Mouse (Mus musculus) liver, adult 2 months (tissue): ENCODE results near the gene Galnt5. TPM values are rescaled to one million over a fixed set of nuclear protein-coding genes. Genes with fewer than 3 reads are reported as not detected.

Experiments
- DNase-seq: peaks from one replicate; pipeline ENCODE4 v3.0.0-alpha.2; 2011; ENCODE audit warnings: low read depth, low spot score; ENCODE audit errors: extremely low read depth
- H3K27ac ChIP-seq: fragments of 200-500 bp; replicated peaks from 2 replicates; pipeline ENCODE4 v1.5.1; 2012; ENCODE audit warnings: low read depth, mild to moderate bottlenecking, control low read depth, inconsistent platforms, low read length; ENCODE audit not compliant: insufficient read depth
- H3K27me3 ChIP-seq: fragments of 200-500 bp; 2 replicates; pipeline ENCODE4 v1.6.1; 2012; ENCODE audit warnings: mild to moderate bottlenecking, moderate library complexity, low read length, inconsistent platforms; ENCODE audit not compliant: control insufficient read depth, insufficient read depth
- H3K36me3 ChIP-seq: fragments of 200-500 bp; 2 replicates; pipeline ENCODE4 v1.6.1; 2012; ENCODE audit warnings: low read length, inconsistent platforms; ENCODE audit not compliant: control insufficient read depth, insufficient read depth
- H3K4me1 ChIP-seq: fragments of 200-500 bp; 2 replicates; pipeline ENCODE4 v1.6.1; 2011; ENCODE audit warnings: low read length; ENCODE audit not compliant: control insufficient read depth, insufficient read depth
- H3K4me3 ChIP-seq: fragments of 200-500 bp; 2 replicates; pipeline ENCODE4 v1.5.1; 2011; ENCODE audit warnings: low read depth, mild to moderate bottlenecking, control low read depth, low read length, moderate library complexity; ENCODE audit not compliant: insufficient read depth
- H3K79me2 ChIP-seq: fragments of 200-500 bp; 2 replicates; pipeline ENCODE4 v1.6.1; 2012; ENCODE audit warnings: inconsistent platforms, mild to moderate bottlenecking, low read length, moderate library complexity; ENCODE audit not compliant: control insufficient read depth, insufficient read depth
- H3K9ac ChIP-seq: fragments of 200-500 bp; 2 replicates; pipeline ENCODE4 v1.6.1; 2012; ENCODE audit warnings: low read depth, mild to moderate bottlenecking, control low read depth, inconsistent platforms, low read length
- CTCF ChIP-seq: fragments of 200-500 bp; IDR thresholded peaks from 2 replicates; pipeline ENCODE4 v1.5.1; 2011; ENCODE audit warnings: low read depth, low read length, control low read depth
- POLR2A ChIP-seq: fragments of 200-500 bp; IDR thresholded peaks from 2 replicates; pipeline ENCODE4 v1.6.1; 2011; ENCODE audit warnings: low read length, control low read depth; ENCODE audit not compliant: insufficient read depth; ENCODE audit errors: extremely low read depth
- WGBS: fragments of 180-500 bp; shearing (Covaris S2); methylation state at CpG from one replicate; pipeline ENCODE4 v1.1.7; 2018; 5-methylcytosine and 5-hydroxymethylcytosine counted together
- polyA plus RNA-seq: library from polyadenylated mRNA; depleted of rRNA; stranded (reverse); fragments of >200 nt; gene quantifications from 2 replicates; pipeline ENCODE4 v1.2.3, GENCODE M21; 2012; rRNA removed
- total RNA-seq: library from RNA; depleted of rRNA; stranded (reverse); fragments of >200 nt; gene quantifications from 2 replicates; pipeline ENCODE4 v1.2.3, GENCODE M21; 2014; rRNA removed

The Galnt5 gene
- total and polyA plus RNA-seq, 2 experiments, result not detected

GRCm38 (mm10) chr2:58094818-58095217 is 97.1 kb downstream of the Galnt5 start:
- Histone ChIP-seq H3K4me3 (no peak overlapping the region), H3K27me3 (no peaks in the 10 kb centered on the region), H3K27ac (no peak overlapping the region), H3K9ac (no peak overlapping the region), H3K4me1 (no peaks in the 10 kb centered on the region), H3K79me2 (no peaks in the 10 kb centered on the region), H3K36me3 (no peaks in the 10 kb centered on the region)
- TF ChIP-seq CTCF, result no peak
- no peak for TF ChIP-seq POLR2A
- no peak for DNase-seq
- 75% methylated on average over 1 of the region's 1 CpGs for WGBS

Other genes starting within 250 kb of the Galnt5 start
- not detected in 2 replicates for gene Ermn, start 55.0 kb downstream of the Galnt5 start, total RNA-seq
- not detected in 2 replicates for gene Ermn, start 55.0 kb downstream of the Galnt5 start, polyA plus RNA-seq
- gene Cytip, start 197.6 kb downstream of the Galnt5 start, total RNA-seq, result 1.7 and 4.1 TPM in 2 replicates
- gene Cytip, start 197.6 kb downstream of the Galnt5 start, polyA plus RNA-seq, result 0.91 and 0.92 TPM in 2 replicates